Mouse (Mus musculus) ovary, adult 18-20 months (tissue): ENCODE measurements at regions not wholly inside any gene's neighbourhood (a gene's known extent, or its start where the extent isn't known, plus 50 kb on each side); places are given as distances from the start of the nearest gene placed in this dataset.

Experiments
- DNase-seq: peaks from one replicate; pipeline ENCODE4 v3.0.0; 2022; ENCODE audit warnings: low spot score, mixed read lengths

DNA sequence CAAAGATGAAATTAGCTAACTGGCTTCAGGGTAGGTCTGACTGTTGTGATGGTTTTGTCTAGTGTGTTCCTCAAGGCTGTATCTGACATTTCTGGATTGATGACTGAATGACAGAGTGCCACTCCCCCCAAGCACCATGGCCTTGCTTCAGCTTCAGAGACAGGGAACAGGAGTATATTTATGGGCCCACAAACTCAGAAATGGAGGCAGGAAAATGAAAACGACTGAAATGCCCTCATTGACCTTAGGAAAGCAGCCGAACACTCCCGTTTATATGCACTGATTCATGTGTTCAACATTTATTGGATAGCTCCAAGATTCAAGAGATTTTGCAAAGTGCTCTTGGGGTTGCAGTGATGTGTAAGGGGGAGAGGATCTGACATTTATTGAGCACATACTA lies 288.3 kb downstream of the Slc4a3 start:
- no peak for DNase-seq

DNA sequence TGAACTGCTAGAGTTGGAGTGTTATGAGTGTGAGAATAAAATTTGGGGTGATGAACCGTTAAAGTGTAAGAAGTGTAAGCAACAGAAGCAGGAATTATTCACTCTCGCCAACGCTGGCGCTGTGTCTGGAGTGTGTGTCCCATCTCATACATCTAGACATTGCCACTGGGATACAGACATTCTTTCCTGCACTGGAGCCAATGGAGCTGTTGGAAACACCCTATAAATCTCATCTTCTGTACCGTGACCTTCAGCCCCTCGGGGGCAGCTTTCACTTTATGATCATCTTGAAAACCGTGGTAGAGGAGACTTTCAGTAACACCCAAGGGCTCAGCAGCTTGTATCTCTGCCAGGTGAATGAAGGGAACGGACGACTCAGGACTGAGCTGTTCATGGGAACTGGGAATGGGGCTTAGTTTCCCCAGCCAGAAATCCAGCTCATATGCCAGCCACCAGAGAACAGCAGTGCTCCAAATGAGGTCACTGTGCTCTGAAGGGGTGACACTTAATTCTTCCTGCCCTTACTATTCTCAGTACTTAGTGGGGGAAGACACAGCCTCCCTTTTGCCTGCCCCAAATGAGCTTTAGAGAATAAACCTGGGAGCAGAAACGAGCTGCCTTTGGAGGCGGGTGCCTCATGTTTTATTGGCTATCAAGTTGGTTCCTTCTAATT lies 293.6 kb downstream of the Slc4a3 start:
- DNase-seq, result no peak

GRCm38 (mm10) chr1:75842396-75842795 lies 296.3 kb downstream of the Slc4a3 start:
- DNase-seq, result no peak

GRCm38 (mm10) chr1:75843326-75843725 lies 297.3 kb downstream of the Slc4a3 start:
- no peak for DNase-seq

DNA sequence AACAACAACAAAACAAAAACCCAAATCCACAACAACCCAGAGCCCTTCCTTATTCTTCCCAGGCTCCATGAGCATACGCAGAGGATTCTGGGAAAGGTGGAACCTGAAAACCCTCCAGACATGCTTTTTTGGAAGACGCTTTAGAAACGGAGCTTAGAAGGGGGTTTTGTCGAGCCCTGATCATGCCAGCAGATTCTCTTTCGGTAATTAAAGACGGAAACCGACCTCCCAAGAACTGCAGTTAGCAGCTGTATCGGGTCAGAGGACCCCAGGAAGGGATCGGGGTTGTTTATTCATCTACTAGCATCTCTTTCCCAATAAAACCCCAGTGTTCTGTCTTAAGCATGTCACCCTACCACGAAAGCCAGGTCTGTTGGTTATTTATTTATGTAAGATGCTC lies 298.1 kb downstream of the Slc4a3 start:
- DNase-seq, result no peak

GRCm38 (mm10) chr1:75844529-75844928 lies 298.5 kb downstream of the Slc4a3 start:
- no peak for DNase-seq

GRCm38 (mm10) chr1:75844981-75845380 lies 298.9 kb downstream of the Slc4a3 start:
- DNase-seq, result no peak

DNA sequence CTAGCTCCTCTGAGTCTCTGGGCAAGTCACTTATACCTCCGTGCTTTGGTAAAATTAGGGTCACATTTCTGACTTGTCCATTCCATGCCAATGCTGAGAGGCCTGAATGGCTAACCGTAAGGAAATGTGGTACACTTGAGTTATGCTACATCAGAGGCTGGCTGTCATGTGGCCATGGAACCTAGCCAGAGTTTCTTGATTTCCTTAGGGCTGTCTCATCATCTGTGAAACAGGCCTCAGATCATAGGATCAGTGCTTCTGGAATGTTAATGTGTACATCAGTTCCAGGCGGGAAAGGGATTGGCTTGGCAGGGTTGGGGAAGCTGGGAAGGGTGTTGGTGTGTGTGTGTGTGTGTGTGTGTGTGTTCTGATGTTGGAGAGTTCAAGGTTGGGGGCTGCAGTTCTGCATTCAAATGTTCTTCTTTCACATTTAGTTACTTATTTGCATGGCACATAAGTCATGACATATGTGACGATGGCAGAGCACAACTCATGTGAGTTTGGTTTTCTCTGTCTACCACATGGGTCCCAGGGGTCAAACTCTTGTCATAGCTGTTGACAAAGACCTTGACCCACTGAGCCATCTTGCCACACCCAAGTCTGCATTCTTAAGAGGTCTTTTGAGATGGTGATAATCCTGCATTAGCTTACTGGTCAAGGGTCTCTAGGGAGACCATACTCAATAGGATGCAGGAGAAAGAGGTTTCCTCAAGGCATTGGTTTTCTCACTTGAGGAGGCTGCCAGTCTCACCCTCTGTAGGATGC lies 299.9 kb downstream of the Slc4a3 start:
- no peak for DNase-seq

DNA sequence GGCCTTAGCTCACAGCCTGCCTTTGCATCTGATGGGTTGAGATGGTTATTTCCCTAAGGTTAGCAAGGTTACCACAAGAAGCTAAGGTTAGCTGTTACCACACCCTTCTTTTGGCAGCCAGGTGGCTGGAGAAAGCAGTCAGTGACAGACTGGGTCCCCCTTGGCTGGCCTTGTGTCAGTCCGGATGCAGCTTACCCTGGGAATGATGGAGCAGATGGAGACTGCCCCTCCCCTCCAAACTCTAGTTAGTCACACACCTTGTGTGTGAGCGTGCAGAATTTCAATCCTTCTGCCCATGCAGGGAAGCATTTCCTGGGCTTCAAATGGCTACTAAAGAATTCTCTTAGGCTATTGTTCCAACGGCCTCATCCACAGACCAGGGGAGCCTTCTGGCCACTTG lies 301.6 kb downstream of the Slc4a3 start:
- DNase-seq, result no peak

- no peak for DNase-seq
These were observed 302.4 kb downstream of the Slc4a3 start for GRCm38 (mm10) chr1:75848436-75848835.

GRCm38 (mm10) chr1:75850131-75850530 lies 304.1 kb downstream of the Slc4a3 start:
- DNase-seq, result no peak

- no peak for DNase-seq
These were observed 312.6 kb downstream of the Slc4a3 start for GRCm38 (mm10) chr1:75858551-75859255.

DNA sequence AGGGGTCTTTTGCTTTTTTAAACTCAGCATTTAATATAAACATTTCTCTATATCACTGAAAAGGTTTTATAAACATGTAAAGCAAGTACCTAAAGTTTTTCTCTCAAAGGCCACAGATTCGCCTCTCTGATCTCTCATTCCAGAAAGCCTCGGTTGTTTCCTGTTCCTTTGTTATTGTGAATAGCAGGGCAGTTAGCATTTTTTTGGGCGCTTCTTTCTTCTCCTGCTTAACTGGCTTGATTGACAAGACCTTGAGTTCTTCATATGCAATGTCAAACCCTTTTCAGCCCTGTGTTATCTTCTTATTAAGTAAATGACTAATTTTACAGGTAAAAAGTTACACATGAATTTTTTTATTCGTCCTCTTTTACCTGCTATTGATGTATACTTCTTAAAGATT lies 316.7 kb downstream of the Slc4a3 start:
- no peak for DNase-seq

DNA sequence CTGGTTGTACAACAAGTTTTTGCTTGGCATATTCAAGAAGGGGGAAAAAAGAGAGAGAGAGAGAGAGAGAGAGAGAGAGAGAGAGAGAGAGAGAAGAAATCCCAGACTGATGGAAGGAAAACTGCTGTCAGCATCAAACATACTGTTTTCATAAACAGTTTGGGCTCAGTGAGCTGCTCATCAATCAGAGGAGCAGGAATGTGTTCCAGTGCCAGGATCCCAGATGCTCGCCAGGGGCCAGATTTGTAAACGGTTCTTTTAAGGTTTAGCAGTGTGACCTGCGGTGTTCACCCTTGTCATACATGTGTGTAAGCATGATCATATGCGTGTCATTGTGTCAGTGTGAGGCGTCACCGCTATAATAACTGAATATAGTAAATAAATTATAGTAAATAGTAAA lies 320.5 kb downstream of the Slc4a3 start:
- no peak for DNase-seq

- DNase-seq, result no peak
These were observed 323.3 kb downstream of the Slc4a3 start for GRCm38 (mm10) chr1:75869414-75869813.

GRCm38 (mm10) chr1:75869846-75870245 lies 323.8 kb downstream of the Slc4a3 start:
- no peak for DNase-seq

DNA sequence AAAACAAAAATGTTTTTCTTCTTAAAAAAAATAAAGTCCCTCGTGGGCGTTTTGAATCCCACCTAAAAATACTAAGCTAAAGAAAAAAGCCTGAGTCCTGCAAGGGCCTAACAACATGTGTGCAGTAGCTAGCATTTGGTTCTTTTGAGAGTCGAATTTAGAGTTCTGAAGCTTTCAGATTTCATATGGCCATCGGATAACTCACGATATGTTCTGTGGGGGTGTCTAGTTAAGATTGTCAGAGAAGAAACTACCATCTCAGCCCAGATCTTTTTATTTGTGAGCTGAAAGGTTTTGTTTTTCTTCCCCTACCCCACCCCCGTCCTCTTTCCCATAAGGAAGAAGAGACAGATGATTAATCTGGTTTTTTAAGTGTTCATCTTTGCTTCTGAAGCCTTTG lies 327.8 kb downstream of the Slc4a3 start:
- DNase-seq, result no peak

DNA sequence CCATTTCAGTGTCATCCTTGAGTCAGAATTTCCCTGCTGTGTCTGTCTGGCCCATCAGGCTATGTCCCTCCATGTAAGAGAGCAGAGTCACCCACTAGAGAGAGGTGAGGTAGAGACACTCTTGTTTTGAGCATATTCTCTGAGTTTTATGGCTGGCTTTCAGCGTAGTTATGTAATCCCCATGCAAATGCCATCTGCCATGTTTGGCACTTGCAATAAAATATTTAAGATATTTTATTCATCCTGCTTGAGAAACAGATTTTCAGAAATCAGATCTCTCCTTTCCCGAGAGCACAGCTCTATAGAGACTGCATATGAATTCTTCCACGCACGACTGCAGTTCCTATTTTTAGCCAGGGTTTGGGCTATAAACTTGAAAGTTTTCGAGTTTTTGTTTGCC lies 331.1 kb downstream of the Slc4a3 start:
- DNase-seq, result no peak

GRCm38 (mm10) chr1:75885632-75886031 lies 339.6 kb downstream of the Slc4a3 start:
- DNase-seq, result no peak

- no peak for DNase-seq
These were observed 342.6 kb downstream of the Slc4a3 start for GRCm38 (mm10) chr1:75888499-75889208.

GRCm38 (mm10) chr1:75889847-75890591 lies 344.0 kb downstream of the Slc4a3 start:
- no peak for DNase-seq
